Mouse (Mus musculus) forebrain, embryonic 14.5 days (tissue): ENCODE data around the gene Grin2d. TPM values are rescaled to one million over a fixed set of nuclear protein-coding genes. Genes with fewer than 3 reads are reported as not detected.
A peak's percentile ranks its signal among the peaks of the same experiment; 100 is the strongest.

Experiments used
- ATAC-seq: fragments of 200-750 bp; cut with Nextera tagmentation; 2 replicates; pipeline ENCODE4 v1.8.0; 2017; ENCODE audit warnings: mild to moderate bottlenecking, moderate library complexity
- DNase-seq: peaks from one replicate; pipeline ENCODE4 v3.0.0-alpha.2; 2015; ENCODE audit warnings: low spot score
- H3K27ac ChIP-seq: fragments of 300-500 bp; sonication (generic); 2 replicates; pipeline ENCODE4 v1.5.1; 2014; ENCODE audit warnings: low read depth, mild to moderate bottlenecking, control low read depth, low read length, moderate library complexity
- H3K27me3 ChIP-seq: fragments of 300-500 bp; sonication (generic); replicated peaks from 2 replicates; pipeline ENCODE4 v1.6.1; 2014; ENCODE audit warnings: low read length, control low read depth, mixed read lengths; ENCODE audit not compliant: control insufficient read depth, insufficient read depth
- H3K36me3 ChIP-seq: fragments of 300-500 bp; sonication (generic); 2 replicates; pipeline ENCODE4 v1.6.1; 2014; ENCODE audit warnings: low read length, control low read depth; ENCODE audit not compliant: control insufficient read depth, insufficient read depth
- H3K4me1 ChIP-seq: fragments of 300-500 bp; sonication (generic); 2 replicates; pipeline ENCODE4 v1.6.1; 2014; ENCODE audit warnings: antibody characterized with exemption, low read length, control low read depth; ENCODE audit not compliant: control insufficient read depth, insufficient read depth
- H3K4me2 ChIP-seq: fragments of 300-500 bp; sonication (generic); 2 replicates; pipeline ENCODE4 v1.6.1; 2014; ENCODE audit warnings: mild to moderate bottlenecking, control low read depth, low read length
- H3K4me3 ChIP-seq: fragments of 300-500 bp; sonication (generic); 2 replicates; pipeline ENCODE4 v1.5.1; 2014; ENCODE audit warnings: low read depth, low read length, control low read depth
- H3K9ac ChIP-seq: fragments of 300-500 bp; sonication (generic); 2 replicates; pipeline ENCODE4 v1.6.1; 2014; ENCODE audit warnings: mild to moderate bottlenecking, low read length, control low read depth, moderate library complexity
- H3K9me3 ChIP-seq: fragments of 300-500 bp; sonication (generic); replicated peaks from 2 replicates; pipeline ENCODE4 v1.6.1; 2016; ENCODE audit warnings: low read length, control low read depth, mixed read lengths; ENCODE audit not compliant: control insufficient read depth
- WGBS: fragments of 180-500 bp; shearing (Covaris S2); extraction: QIAGEN DNeasy Blood & Tissue Kit; methylation state at CpG from one replicate; pipeline ENCODE4 v1.1.7; 2014; 5-methylcytosine and 5-hydroxymethylcytosine counted together
- polyA plus RNA-seq: library from polyadenylated mRNA; unstranded; fragments of >200 nt; fragmentation: Nextera tagmentation; extraction: Ambion mirVana; gene quantifications from 2 replicates; pipeline ENCODE4 v1.2.1, GENCODE M21; 2014

Gene Grin2d
- polyA plus RNA-seq, 1 experiment from 2014 or later, result 0.52 TPM

DNA sequence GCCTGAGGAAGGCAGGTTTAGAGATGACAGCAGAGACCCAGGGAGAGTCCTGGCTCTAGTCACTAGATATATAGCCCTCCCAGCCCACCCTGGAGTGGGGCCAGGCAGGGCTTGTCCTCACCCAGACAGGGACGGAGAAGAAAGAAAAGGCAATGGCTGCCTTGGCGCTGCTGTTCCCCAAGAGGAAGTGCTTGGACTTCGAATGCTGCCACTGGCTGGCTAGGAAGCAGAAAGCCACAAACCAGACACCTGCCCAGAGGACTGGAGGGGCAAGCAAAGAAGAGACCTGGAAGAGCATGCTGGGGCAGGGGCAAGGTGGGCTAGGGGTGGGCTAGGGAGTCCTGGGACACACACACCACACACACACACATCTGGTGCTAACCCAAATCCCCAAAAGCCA is 9.1 kb upstream of the Grin2d start:
- ATAC-seq, result no peak
- WGBS, result 60% methylated on average over 3 of the region's 3 CpGs
- H3K9ac ChIP-seq, result no peak overlapping the region

DNA sequence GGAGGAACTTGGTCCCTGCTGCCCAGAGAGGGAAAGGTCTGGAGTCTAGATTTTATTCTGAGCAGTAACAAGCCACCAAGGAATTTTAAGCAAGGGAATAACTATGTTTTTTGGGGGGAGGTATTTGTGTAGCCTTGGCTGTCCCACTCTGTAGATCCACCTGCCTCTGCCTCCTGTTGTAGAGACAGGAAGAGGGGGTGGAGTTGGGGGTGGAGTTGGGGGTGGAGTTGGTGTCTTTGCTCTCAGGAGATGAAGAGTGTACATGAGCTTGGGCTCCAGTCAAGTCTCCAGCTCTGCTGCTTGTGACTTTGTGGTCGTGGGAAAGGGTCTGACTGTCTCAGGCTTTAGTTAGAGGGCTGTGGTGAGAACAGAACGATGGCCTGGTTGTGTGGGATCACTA is 2.8 kb upstream of the Grin2d start:
- WGBS, result 90% methylated on average over 2 of the region's 2 CpGs
- peaks cover 87% of the 10 kb centered on the region for H3K36me3 ChIP-seq
- ATAC-seq, result no peak

More for the DNA sequence above, 9.1 kb upstream of the Grin2d start:
- no peak for DNase-seq
- Histone ChIP-seq H3K4me3 (no peak overlapping the region), H3K36me3 (peaks cover 36% of the 10 kb centered on the region), H3K27me3 (no peaks in the 10 kb centered on the region), H3K4me1 (no peaks in the 10 kb centered on the region), H3K4me2 (no peak overlapping the region), H3K27ac (no peak overlapping the region), H3K9me3 (no peaks in the 10 kb centered on the region)

DNA sequence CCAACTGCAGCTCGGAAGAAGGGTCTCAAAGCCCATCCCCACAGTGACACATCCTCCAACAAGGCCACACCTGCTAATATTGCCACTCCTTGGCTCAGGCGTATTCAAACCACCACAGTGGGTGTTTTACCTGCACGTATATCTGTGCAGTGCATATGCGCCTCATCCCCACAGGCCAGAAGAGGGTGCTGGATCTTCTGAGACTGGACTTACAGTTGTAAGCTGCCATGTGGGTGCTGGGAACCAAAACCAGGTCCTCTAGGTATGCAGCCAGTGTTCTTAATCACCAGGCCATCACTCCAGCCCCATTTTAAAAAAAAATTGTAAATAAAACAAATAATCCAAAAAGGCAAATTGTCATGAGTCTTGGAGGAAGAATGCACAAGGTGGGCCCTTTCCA is 2.4 kb upstream of the Grin2d start:
- Histone ChIP-seq H3K27ac (no peak overlapping the region), H3K9me3 (no peaks in the 10 kb centered on the region), H3K9ac (no peak overlapping the region), H3K4me1 (no peaks in the 10 kb centered on the region), H3K4me3 (no peak overlapping the region), H3K27me3 (no peaks in the 10 kb centered on the region), H3K4me2 (no peak overlapping the region), H3K36me3 (peaks cover 89% of the 10 kb centered on the region)
- DNase-seq (no peak), ATAC-seq (no peak)
- WGBS, result 98% methylated on average over 4 of the region's 4 CpGs

More for the DNA sequence above, 2.8 kb upstream of the Grin2d start:
- Histone ChIP-seq H3K4me1 (no peaks in the 10 kb centered on the region), H3K4me3 (no peak overlapping the region), H3K4me2 (no peak overlapping the region), H3K9ac (no peak overlapping the region), H3K9me3 (no peaks in the 10 kb centered on the region), H3K27ac (no peak overlapping the region), H3K27me3 (no peaks in the 10 kb centered on the region)
- DNase-seq, result no peak

DNA sequence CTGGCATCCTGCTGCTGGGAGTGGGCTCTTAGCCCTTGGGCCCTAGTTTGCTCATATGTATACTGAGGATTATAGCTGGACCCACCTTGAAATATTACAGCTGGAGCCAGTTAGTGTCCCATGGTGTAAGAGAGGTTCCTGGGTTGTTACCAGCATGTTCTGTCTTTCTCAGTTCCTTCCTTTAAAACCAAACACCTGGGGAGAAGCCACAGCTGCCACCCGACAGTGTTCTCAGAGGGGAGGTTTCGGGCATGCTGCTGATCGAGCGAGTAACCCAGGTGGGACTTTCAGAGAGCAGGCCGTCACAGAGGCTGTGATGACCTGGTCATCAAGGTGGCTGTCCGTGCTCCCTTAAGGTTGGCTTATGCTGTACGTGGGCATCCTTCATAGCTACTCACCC is 1.3 kb downstream of the Grin2d start:
- H3K27me3 ChIP-seq, result no peaks in the 10 kb centered on the region
- no peak overlapping the region for H3K4me3 ChIP-seq
- H3K4me1 ChIP-seq, result peaks cover 11% of the 10 kb centered on the region
- no peak for ATAC-seq
- H3K9ac ChIP-seq, result no peak overlapping the region
- H3K9me3 ChIP-seq, result no peaks in the 10 kb centered on the region
- DNase-seq, result no peak
- no peak overlapping the region for H3K4me2 ChIP-seq
- 98% methylated on average over 7 of the region's 7 CpGs for WGBS
- peaks cover 63% of the 10 kb centered on the region for H3K36me3 ChIP-seq
- H3K27ac ChIP-seq, result no peak overlapping the region

DNA sequence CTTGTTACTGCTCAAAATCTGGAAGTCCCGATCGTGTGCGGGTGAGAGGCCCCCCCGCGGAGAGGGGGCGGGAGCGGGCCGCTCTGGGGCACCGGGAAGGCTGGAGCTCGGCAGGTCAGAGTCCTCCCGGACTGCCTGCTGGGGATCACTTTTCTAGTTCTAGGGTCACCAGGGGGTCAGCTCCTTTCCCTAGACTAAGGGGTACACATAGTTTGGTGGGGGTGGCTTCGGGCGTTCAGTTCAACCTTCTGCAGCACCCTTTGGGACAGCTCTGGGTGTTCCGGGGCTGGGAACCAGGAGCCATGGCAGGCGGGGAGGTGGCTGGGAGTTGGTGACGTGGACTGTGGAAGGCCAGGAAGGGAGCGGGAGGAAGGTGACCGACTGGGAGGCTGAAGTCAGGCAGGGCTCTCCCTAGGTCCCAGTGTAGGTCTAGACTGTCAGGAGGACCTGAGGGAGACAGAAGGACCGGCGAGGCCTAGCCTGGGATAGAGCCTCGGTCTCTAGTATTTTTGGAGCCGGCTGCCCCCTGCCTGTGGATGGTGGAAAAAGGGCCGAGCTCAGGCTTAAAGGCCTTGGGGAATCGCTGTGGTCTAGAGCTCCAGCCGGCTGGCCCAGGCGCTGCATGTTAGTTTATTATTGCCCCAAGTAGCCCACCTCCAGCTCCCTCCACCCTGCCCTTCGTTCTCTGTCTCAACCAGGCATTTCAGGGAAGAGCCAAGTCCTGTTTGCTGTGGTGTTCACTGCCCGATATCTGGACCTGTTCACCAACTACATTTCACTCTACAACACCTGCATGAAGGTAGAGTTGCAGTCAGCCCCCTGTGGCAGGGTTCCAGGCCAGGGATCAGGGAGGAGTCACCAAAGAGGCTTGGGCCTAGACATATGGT is 4.9 kb downstream of the Grin2d start:
- DNase-seq, result no peak
- peak overlapping the region; percentile 78 for H3K27ac ChIP-seq
- H3K4me1 ChIP-seq, result peaks cover 12% of the 10 kb centered on the region
- peak overlapping the region; percentile 87 for H3K4me2 ChIP-seq
- ATAC-seq, result peak; percentile 52
- peak overlapping the region; percentile 98 for H3K9ac ChIP-seq
- WGBS, result 4% methylated on average over 28 of the region's 28 CpGs
- H3K27me3 ChIP-seq, result peaks cover 24% of the 10 kb centered on the region; the same call in 1 of the 2 replicates
- H3K4me3 ChIP-seq, result peak overlapping the region; percentile 76
- H3K36me3 ChIP-seq, result peaks cover 33% of the 10 kb centered on the region
- H3K9me3 ChIP-seq, result no peaks in the 10 kb centered on the region

DNA sequence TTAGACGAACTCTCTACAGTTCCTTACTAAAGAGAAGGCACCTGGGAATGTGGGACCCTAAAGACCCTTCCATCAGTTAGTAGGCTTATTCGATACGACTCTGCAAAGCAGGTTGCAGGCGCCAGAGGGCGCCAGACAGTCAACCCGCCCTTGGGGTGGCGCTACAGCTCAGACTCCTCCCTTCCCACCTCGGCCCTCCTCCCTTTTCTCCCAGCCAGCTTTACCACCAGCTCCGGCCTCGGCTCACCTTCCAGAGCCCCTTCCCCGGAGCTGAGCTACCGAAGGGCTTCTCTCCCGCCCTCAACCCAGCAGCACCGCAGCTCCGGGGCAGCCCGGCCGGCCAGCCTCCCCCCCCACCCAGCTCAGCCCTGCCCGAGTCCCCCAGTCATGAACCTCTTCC is 5.6 kb downstream of the Grin2d start, which contains the start of gene Kdelr1:
Gene Kdelr1, plus strand, starts transcription at position 149 of the 400 bp plus-strand sequence.
- H3K27ac ChIP-seq, result peak within 1 kb of the TSS; percentile 78
- H3K36me3 ChIP-seq, result peaks cover 29% of the 10 kb centered on the region
- H3K4me2 ChIP-seq, result peak within 1 kb of the TSS; percentile 87
- no peaks in the 10 kb centered on the region for H3K9me3 ChIP-seq
- peak within 1 kb of the TSS; percentile 98 for H3K9ac ChIP-seq
- H3K4me1 ChIP-seq, result peaks cover 19% of the 10 kb centered on the region
- peak within 1 kb of the TSS; percentile 76 for H3K4me3 ChIP-seq
- DNase-seq, result peak; percentile 96
- peak; percentile 79 for ATAC-seq
- WGBS, result under 1% methylated on average over 18 of the region's 18 CpGs
- peaks cover 27% of the 10 kb centered on the region; the same call in 1 of the 2 replicates for H3K27me3 ChIP-seq

GRCm38 (mm10) chr7:45870282-45871058 is 7.7 kb downstream of the Grin2d start:
- peak; percentile 24 for DNase-seq
- H3K4me2 ChIP-seq, result peak overlapping the region; percentile 59
- H3K4me1 ChIP-seq, result peaks cover 24% of the 10 kb centered on the region
- no peaks in the 10 kb centered on the region for H3K9me3 ChIP-seq
- peaks cover 27% of the 10 kb centered on the region; the same call in 1 of the 2 replicates for H3K27me3 ChIP-seq
- H3K9ac ChIP-seq, result peak overlapping the region; percentile 63
- peaks cover 8% of the 10 kb centered on the region for H3K36me3 ChIP-seq
- ATAC-seq, result no peak
- H3K4me3 ChIP-seq, result peak overlapping the region; percentile 28
- no peak overlapping the region for H3K27ac ChIP-seq
- 2% methylated on average over 30 of the region's 30 CpGs for WGBS

DNA sequence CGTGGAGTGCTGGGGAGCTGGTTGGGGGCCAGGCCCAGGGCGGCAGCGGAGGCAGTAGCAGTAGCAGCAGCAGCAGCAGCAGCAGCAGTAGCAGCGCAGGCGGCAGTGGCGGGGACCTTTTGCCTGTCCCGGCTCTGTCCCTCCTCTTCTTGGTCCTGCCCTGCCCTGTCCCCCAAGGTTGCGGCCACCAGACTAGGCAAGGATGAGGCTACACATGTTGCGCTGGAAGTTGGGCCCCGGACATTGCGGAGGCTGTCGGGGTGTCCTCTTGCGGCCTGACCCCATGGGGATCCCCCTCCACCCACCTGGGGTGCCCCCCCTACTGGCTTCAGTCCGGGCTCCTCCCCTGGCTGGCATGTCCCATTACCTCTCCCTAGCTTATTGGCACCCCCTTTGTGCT is 8.4 kb downstream of the Grin2d start:
- Histone ChIP-seq H3K4me2 (peak overlapping the region; percentile 59), H3K27ac (no peak overlapping the region), H3K4me1 (peaks cover 23% of the 10 kb centered on the region), H3K9me3 (no peaks in the 10 kb centered on the region), H3K27me3 (peaks cover 27% of the 10 kb centered on the region; the same call in 1 of the 2 replicates), H3K9ac (peak overlapping the region; percentile 63), H3K36me3 (peaks cover 3% of the 10 kb centered on the region), H3K4me3 (peak overlapping the region; percentile 28; the same call in 1 of the 2 replicates)
- ATAC-seq, result no peak
- no peak for DNase-seq
- 3% methylated on average over 13 of the region's 14 CpGs for WGBS
